17 mouse cellular contexts compared by ENCODE assay signal in genomic region chr19:45949236-45949635, GRCm38 (mm10).
"Had no signal": no experiment of that assay in that cellular context is flagged by ENCODE, and none has a peak within 500 bp of the region (broad histone marks: within the 10 kb centered on the region; RNA-seq: fewer than 3 reads in every experiment).

No protein-coding gene starts in this region.

- H3K4me3 ChIP-seq: lung, embryonic 15.5 days; megakaryocyte, embryonic 14.5 days; midbrain, embryonic 13.5 days; midbrain, embryonic 15.5 days; neural tube, embryonic 12.5 days; stomach, embryonic 15.5 days had no signal

- H3K9ac ChIP-seq: lung, embryonic 15.5 days; midbrain, embryonic 13.5 days; midbrain, embryonic 15.5 days; neural tube, embryonic 12.5 days; stomach, embryonic 15.5 days had no signal

- H3K27me3 ChIP-seq: lung, embryonic 15.5 days; megakaryocyte, embryonic 14.5 days; midbrain, embryonic 13.5 days; midbrain, embryonic 15.5 days; neural tube, embryonic 12.5 days; stomach, embryonic 15.5 days had no signal

- DNase-seq: lung, adult 2 months; lung, postnatal 14 days; lung, postnatal 36 days; right cerebral cortex, postnatal 14 days; thymus, adult 2 months; thymus, postnatal 25 days; thymus, postnatal 4 days had no signal

- H3K9me3 ChIP-seq: lung, embryonic 15.5 days; megakaryocyte, embryonic 14.5 days; midbrain, embryonic 13.5 days; midbrain, embryonic 15.5 days; neural tube, embryonic 12.5 days; stomach, embryonic 15.5 days had no signal

- ATAC-seq: lung, postnatal 0 days; midbrain, embryonic 13.5 days; midbrain, embryonic 15.5 days had no signal

- H3K36me3 ChIP-seq: stomach, embryonic 15.5 days had no signal

- H3K4me2 ChIP-seq: lung, embryonic 15.5 days; midbrain, embryonic 11.5 days; midbrain, embryonic 13.5 days; midbrain, embryonic 15.5 days; neural tube, embryonic 12.5 days; stomach, embryonic 15.5 days had no signal

- H3K27ac ChIP-seq: lung, embryonic 15.5 days; macrophage; midbrain, embryonic 13.5 days; midbrain, embryonic 15.5 days; neural tube, embryonic 12.5 days; stomach, embryonic 15.5 days; stomach, postnatal 0 days had no signal

- H3K4me1 ChIP-seq: lung, embryonic 15.5 days; midbrain, embryonic 13.5 days; midbrain, embryonic 15.5 days; neural tube, embryonic 12.5 days; stomach, embryonic 15.5 days had no signal
